In genomic region chr19:22915868-22916642, GRCm38 (mm10) we compare ENCODE assay signal across 8 mouse cellular contexts.
A peak's percentile ranks its signal among the peaks of the same experiment; 100 is the strongest.
DNase-seq lines count a peak whose midpoint lies in the region; ATAC-seq lines count a peak whose summit lies in the region.

No protein-coding gene starts in this region.

- ATAC-seq in intestine, embryonic 14.5 days (replicated peaks; ENCODE audit: low FRiP score, low TSS enrichment, low read depth), result peak; percentile 70
- peak; percentile 85 for ATAC-seq in megakaryocyte-erythroid progenitor cell, adult 5-6 weeks (replicated peaks; ENCODE audit: low FRiP score, low TSS enrichment, poor library complexity, severe bottlenecking)

- intact Hi-C loops in left cerebral cortex, postnatal 10 days (cut with DNase I), result loop anchor here (2.0 to 5.0 kb wide), 3 partner anchors 141 to 306 kb away; no protein-coding TSS in a partner anchor

- no peaks in the 10 kb centered on the region for H3K36me3 ChIP-seq in intestine, embryonic 14.5 days (ENCODE audit: control insufficient read depth, insufficient read depth, low read length)

- peak overlapping the region; percentile 77 for H3K27ac ChIP-seq in intestine, embryonic 14.5 days (ENCODE audit: low read depth)

- peak overlapping the region; percentile 50 for H3K4me2 ChIP-seq in intestine, embryonic 14.5 days (ENCODE audit: low read length)

- H3K9ac ChIP-seq in intestine, embryonic 14.5 days (ENCODE audit: low read length), result no peak overlapping the region

- DNase-seq in adipocyte (ENCODE audit: low spot score), result peak; percentile 96
- peak; percentile 89 for DNase-seq in embryo, embryonic 10 days (ENCODE audit: low spot score)
- peak; percentile 82 for DNase-seq in gastrocnemius, postnatal 25 days
- DNase-seq in intestine, embryonic 14.5 days (ENCODE audit: low spot score), result peak; percentile 87
- DNase-seq in left cerebral cortex, postnatal 10 days (ENCODE audit: extremely low spot score in 1 of 2, low spot score in 2 of 2), result peak; percentile 84 to 88
- DNase-seq in right cerebral cortex, postnatal 25 days, result peak; percentile 84
- peak; percentile 76 for DNase-seq in yolk sac, embryonic 10.5 days (ENCODE audit: low spot score)

- peaks cover 4% of the 10 kb centered on the region; the same call in 1 of the 2 replicates for H3K4me1 ChIP-seq in intestine, embryonic 14.5 days (replicated peaks; ENCODE audit: control insufficient read depth, insufficient read depth, low read length)

- WGBS in intestine, embryonic 14.5 days, result 17% methylated on average over 16 of the region's 16 CpGs

- peak overlapping the region; percentile 20; the same call in 1 of the 2 replicates for H3K4me3 ChIP-seq in intestine, embryonic 14.5 days (ENCODE audit: low read depth, low read length)

- H3K9me3 ChIP-seq in intestine, embryonic 14.5 days (ENCODE audit: control insufficient read depth, low read length), result no peaks in the 10 kb centered on the region

- H3K27me3 ChIP-seq in intestine, embryonic 14.5 days (replicated peaks; ENCODE audit: control insufficient read depth, insufficient read depth, low read length), result no peaks in the 10 kb centered on the region

Comparison
In these comparisons a context has a peak if more than half of its experiments do, and no peak if none do; other contexts are left out.
1. Peak in every context shown above with its lines: DNase-seq, ATAC-seq, H3K4me3 ChIP-seq and H3K27ac ChIP-seq.